Mouse (Mus musculus): Measurements from ENCODE around the gene Btnl10.

Gene Btnl10

DNA sequence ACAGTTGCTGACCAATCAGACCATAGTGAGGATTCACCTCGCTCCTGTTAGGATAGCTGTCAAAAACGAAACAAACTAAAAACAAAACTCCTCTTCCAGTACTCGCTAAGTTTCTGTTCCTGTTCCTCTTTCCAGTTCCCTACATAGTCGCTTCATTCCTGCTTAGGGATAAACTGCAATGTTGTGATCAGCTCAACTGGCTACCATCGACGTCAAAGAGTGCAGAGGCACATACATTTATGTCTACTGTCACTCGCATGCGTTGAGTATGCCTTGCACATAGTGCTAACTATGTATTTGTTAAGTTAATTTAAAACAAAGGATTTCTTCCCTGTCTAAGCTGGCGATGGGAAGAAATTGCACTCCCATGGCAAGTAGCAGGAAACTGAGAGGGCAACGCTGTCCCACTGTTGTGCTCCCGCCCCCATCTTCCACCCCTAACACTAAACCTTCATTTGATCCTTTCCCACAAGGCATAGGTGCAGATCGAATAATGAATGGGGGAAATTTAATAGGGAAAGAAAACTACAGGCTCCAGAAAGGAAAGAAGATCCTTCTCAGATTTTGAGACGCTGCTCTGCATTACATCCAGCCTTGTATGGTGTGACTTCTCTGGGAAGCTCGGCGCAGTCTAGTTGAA is 41.6 kb downstream of the Btnl10 start:
- DNase-seq (ENCODE audit: low spot score) = no peak

DNA sequence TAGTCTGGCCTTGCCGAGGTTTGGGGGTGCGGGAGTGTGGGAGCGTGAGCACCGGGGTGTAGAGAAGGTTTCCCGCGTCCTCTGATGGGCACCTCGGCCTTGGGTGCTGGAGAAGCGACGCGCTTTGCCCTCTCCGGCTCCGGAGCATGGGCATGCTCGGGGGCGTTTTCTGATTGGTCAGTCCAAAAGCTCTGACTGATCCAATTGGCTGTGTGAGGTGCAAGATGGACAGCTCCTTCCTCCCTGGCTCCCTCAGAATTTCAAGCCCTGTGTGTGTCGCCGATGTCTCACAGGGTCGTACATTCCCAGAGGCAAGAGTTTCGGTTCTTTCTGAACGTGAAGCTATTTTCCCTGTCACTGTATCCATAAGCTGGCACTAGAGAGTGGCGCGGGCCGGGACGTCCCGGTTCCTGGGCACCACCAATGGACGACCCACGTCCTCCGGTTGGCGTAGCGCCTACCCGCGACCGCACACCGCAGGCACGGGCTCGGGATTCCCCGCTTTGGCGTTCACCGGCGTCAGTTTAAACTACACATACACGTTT is 42.3 kb downstream of the Btnl10 start:
- DNase-seq (ENCODE audit: low spot score) = peak; percentile 89

DNA sequence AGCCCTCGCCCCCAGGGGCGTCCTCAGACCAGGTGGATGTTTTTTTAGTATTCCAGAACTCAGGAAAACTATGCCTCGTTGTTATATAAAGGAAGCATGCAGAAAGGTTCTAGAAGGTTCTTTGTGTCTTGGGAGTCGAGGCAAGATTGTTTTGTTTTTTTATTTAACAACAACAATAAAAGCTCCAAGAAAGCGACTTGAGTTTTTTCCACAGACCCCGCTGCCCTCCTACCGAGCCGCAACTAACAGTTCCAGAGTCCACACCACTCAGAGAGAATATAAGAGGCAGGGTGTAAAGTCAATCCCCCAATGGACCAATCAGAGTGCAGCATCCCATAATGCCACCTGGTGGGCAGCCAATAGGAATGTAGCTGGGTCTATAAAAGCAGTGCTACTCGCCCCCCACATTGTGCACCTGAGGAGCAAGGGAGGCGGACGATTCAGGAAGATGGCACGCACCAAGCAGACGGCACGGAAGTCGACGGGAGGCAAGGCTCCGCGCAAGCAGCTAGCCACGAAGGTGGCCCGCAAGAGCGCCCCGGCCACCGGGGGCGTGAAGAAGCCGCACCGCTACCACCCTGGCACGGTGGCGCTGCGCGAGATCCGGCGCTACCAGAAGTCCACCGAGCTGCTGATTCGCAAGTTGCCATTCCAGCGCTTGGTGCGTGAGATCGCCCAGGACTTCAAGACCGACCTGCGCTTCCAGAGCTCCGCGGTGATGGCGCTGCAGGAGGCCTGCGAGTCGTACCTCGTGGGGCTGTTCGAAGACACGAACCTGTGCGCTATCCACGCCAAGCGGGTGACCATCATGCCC is 43.9 kb downstream of the Btnl10 start:
- DNase-seq (ENCODE audit: low spot score) = no peak

DNA sequence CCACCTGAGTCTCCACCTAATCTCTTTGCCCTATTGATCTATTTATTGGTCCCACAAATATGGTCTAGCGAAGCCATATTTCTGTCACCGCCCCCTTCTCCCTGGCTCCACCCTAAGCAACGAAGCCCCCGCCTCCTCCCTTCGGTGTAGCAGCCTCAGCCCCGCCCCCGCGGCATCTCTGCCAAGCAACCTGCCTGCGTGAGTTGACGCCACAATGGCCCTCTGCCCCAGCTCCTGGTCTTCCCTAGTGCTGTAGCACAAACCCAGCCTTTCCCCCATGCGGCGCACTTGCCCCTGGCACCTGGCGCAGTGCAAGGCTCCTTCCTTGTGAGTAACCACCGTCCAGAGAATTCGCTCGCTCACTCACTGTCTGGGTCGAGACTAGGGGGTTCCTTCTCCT is 45.8 kb downstream of the Btnl10 start:
- DNase-seq (ENCODE audit: low spot score) = no peak

DNA sequence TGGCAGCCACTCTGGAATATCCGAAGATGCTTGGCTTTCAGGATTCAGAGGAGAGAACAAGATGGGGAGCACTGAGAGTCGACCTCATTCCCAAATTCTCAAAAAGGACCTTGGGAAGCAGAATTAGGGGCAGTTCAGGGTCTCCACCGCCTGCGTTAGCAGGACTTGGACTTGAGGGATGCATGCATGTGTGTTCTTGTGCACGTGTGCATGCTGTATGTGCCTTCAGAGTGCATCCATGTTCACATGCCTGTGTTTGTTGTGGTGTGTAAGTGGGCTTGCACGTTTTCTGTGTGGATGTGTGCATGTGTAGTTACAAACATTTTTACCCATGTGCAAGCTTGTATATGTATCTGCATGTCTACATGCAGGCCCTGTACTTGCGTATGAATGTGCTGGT is 46.5 kb downstream of the Btnl10 start:
- no peak for DNase-seq (ENCODE audit: low spot score)

DNA sequence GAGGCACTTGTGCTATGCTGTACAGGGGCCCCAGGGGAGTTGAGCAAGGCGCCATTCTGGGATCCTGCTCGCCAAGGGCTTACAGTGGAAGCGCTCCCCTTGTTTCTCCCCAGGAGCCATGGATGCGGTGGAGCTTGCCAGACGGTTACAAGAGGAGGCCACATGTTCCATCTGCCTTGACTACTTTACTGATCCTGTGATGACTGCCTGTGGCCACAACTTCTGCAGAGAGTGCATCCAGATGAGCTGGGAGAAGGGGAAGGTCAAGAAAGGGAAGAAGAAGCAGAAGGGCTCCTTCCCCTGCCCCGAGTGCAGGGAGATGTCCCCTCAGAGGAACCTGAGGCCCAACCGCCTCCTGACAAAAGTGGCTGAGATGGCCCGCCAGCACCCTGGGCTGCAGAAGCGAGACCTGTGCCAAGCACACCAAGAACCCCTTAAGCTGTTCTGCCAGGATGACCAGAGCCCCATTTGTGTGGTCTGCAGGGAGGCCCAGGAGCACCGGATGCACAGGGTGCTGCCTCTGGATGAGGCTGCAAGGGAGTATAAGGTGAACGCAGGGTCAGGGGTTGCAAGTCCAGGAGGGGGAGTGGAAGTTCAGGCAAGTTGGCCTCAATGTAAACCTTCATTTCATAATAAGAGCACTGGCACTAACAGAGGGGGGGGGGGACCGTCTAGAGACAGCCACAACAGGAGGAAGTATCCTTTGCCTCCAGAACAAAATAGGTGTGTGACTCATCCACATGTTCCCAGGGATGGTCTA is 47.5 kb downstream of the Btnl10 start:
- no peak for DNase-seq (ENCODE audit: low spot score)

DNA sequence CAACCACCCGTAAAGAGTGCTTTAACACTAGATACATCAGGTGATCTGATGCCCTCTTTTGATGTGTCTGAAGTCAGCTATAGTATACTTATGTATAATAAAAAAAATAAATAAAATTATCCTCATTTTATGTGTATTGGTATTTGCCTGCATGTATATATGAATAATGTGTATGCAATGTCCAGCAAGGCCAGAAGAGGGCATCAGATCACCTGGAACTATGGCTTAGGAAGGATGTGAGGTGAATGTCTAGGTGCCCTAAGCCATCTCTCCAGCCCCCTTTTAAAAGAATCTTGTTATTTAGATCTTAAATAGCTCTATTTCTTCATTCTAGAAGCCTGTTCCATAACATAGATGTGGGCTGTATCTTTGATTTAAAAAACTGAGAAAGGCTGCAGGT is 49.6 kb downstream of the Btnl10 start:
- DNase-seq (ENCODE audit: low spot score) = peak; percentile 47

DNA sequence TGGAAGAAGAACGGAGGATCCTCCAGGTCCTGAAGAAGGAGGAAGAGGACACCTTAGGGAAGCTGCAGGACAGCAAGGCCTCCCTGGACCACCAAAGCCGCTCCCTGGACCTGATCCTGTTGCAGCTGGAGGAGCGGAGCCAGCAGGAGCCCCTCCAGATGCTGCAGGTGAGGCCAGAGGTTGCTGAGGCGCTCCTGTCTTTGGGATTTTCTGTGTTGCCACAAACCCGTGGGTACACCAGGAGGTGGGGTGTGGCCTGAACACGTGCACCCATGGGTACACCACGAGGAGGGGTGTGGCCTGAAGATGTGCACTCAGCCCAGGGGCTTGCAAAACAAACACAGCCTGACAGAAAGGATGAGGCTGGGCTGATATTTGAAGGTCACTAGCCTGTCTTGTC is 50.8 kb downstream of the Btnl10 start:
- DNase-seq (ENCODE audit: low spot score) = no peak

DNA sequence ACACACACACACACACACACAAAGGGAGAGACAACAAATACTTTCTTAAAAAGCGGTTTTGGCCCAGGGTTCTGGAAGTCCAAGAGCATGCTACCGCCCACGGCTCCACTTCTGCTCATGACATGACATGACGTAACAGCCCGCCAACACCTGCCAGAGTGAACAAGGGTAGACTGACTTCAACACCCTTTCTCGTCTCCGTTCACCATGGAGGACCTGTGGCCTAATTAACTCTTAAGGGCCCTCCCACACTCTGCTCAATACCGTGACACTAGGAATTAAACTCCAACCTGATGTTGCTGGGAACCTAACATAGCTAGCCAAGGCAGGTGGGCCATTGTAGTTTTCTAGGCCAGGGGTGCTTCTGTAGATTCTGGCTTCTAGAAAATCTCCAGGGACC is 51.3 kb downstream of the Btnl10 start:
- no peak for DNase-seq (ENCODE audit: low spot score)

DNA sequence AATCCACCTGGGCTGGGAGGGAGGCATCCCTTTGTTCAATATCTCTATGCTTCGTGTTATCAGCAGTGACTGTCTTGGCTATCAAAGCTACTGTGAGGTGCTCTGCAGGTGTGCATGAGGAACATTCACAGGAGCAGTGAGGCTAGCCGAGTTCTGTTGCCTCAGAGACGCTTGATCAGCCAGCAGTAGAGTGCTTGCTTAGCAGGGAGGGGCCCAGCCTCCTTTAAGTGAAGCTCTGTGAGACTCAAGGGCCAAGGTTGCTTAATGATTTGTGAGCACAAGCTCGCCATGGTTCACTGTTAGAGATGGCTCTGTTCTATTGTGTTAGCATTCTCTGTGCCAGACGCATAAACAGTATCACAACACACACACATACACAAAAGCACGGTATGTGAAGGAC is 52.0 kb downstream of the Btnl10 start:
- no peak for DNase-seq (ENCODE audit: low spot score)

DNA sequence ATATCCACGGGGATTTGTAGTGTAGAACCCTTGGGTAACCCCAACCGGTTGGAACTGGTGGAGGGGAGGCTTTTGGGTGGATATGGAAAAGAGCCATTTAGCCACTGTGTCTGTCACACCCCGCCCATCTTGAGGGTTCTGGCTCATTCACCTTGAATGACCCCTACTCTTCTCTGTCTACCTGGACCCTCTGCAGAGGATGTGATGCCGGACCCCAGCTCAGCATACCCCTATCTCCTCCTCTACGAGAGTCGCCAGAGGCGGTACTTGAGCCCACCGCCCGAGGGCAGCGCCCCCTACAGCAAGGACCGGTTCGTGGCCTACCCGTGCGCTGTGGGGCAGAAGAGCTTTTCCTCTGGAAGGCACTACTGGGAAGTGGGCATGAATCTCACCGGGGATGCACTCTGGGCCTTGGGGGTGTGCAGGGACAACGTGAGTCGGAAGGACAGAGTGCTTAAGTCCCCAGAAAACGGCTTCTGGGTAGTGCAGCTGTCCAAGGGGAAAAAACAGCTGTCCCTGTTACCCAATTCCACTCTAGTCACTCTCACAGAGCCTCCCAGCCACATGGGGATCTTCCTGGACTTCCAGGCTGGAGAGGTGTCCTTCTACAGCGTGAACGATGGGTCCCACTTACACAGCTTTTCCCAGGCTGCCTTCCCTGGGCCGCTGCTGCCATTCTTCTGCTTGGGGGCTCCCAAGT is 53.3 kb downstream of the Btnl10 start:
- no peak for DNase-seq (ENCODE audit: low spot score)

DNA sequence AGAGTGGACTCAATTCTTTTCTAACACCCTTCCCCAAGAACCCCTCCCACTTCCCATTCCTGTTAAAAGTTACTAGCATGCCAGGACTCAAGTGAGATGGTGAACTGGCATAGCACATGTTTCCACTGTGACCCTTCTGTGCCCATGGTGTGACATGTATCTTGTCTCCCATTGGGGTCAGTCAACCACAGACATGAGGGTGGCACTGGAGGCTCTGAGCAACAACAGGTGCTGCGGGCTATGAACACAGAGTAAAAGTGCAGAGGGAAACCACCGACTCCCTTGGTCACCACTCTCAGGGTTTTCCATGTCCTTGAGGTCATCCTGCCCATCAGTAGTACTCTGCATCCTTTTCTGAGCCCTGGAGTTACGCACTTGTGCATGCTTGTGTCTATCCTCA is 54.1 kb downstream of the Btnl10 start:
- no peak for DNase-seq (ENCODE audit: low spot score)

DNA sequence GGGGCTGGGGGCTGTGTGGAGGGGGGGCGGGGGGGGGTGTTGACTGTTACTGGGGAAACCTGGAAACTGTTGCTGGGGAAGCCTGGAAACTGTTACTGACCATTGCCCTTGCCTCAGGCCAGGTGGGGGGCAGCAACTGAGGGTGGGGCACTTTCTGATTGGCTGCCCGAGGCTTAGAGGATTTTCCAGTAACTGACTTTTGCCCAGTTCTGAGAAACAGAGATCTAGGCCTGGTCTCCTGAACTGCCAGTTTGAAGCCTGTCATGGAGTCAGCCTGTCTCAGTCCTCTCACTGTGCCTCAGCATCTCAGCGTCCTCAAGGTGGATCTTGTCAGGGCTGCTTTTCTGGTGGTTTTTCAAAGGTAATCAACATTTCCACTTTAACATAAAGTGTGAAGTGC is 56.7 kb downstream of the Btnl10 start:
- DNase-seq (ENCODE audit: low spot score) = no peak

Data from c-Kit-positive CD71-positive TER-119-positive erythroid progenitor cells, embryonic 14.5 days (primary cell).